Mouse (Mus musculus) 3T3-L1 (cell line): ENCODE data around the gene Sinhcaf.
"Not testable (repeated sequence)": the region's sequence is repeated elsewhere in the genome, so short reads cannot be mapped to it uniquely, and the experiment has no call there.

Source experiments
- DNase-seq: peaks from one replicate; pipeline ENCODE4 v3.0.0-alpha.2; 2015; ENCODE audit warnings: low read depth, low spot score

Sinhcaf gene

GRCm38 (mm10) chr6:148945509-148946408 is 508 bp downstream of the Sinhcaf start:
- DNase-seq = peak; percentile 68

- peak; percentile 68 for DNase-seq
These were observed 1.3 kb downstream of the Sinhcaf start for GRCm38 (mm10) chr6:148944767-148945508.

- DNase-seq = peak; percentile 29
These were observed 1.9 kb downstream of the Sinhcaf start for GRCm38 (mm10) chr6:148944344-148944766.

GRCm38 (mm10) chr6:148943695-148944094 is 2.6 kb downstream of the Sinhcaf start:
- DNase-seq = peak; percentile 41

- DNase-seq = no peak
These were observed 3.9 kb downstream of the Sinhcaf start for GRCm38 (mm10) chr6:148942406-148942805.

- DNase-seq = no peak
These were observed 4.4 kb downstream of the Sinhcaf start for GRCm38 (mm10) chr6:148941880-148942279.

GRCm38 (mm10) chr6:148940383-148940782 is 5.9 kb downstream of the Sinhcaf start:
- DNase-seq = peak; percentile 72

GRCm38 (mm10) chr6:148937693-148938092 is 8.6 kb downstream of the Sinhcaf start:
- no peak for DNase-seq

- no peak for DNase-seq
These were observed 11.2 kb downstream of the Sinhcaf start for GRCm38 (mm10) chr6:148934961-148935590.

GRCm38 (mm10) chr6:148931281-148931680 is 15.0 kb downstream of the Sinhcaf start:
- peak; percentile 64 for DNase-seq

- no peak for DNase-seq
These were observed 27.3 kb downstream of the Sinhcaf start for GRCm38 (mm10) chr6:148918841-148919398.

- DNase-seq = no peak
These were observed 28.6 kb downstream of the Sinhcaf start for GRCm38 (mm10) chr6:148917672-148918071.

- DNase-seq = peak; percentile 70
These were observed 29.4 kb downstream of the Sinhcaf start for GRCm38 (mm10) chr6:148916817-148917216.

- peak; percentile 89 for DNase-seq
These were observed 32.3 kb downstream of the Sinhcaf start for GRCm38 (mm10) chr6:148913938-148914337.

GRCm38 (mm10) chr6:148911906-148912305 is 34.4 kb downstream of the Sinhcaf start:
- DNase-seq = not testable (repeated sequence)

GRCm38 (mm10) chr6:148906958-148907357 is 39.3 kb downstream of the Sinhcaf start:
- no peak for DNase-seq

GRCm38 (mm10) chr6:148902728-148903127 is 43.5 kb downstream of the Sinhcaf start:
- no peak for DNase-seq

GRCm38 (mm10) chr6:148896507-148896851 is 49.8 kb downstream of the Sinhcaf start:
- DNase-seq = peak; percentile 76

GRCm38 (mm10) chr6:148895773-148896506 is 50.3 kb downstream of the Sinhcaf start, which contains the start of gene Caprin2:
Gene Caprin2, minus strand, starts transcription at chr6:148896237.
- peak; percentile 78 for DNase-seq

- DNase-seq = peak; percentile 57
These were observed 51.1 kb downstream of the Sinhcaf start for GRCm38 (mm10) chr6:148894888-148895772.
